Mouse (Mus musculus) stomach, postnatal 0 days (tissue): ENCODE results near the gene Kif4. TPM values are rescaled to one million over a fixed set of nuclear protein-coding genes. Genes with fewer than 3 reads are reported as not detected.

Experiments used
- ATAC-seq: fragments of 200-750 bp; cut with Nextera tagmentation; 2 replicates; pipeline ENCODE4 v1.8.0; 2017; ENCODE audit not compliant: low FRiP score, low TSS enrichment
- DNase-seq: peaks from one replicate; pipeline ENCODE4 v3.0.0-alpha.2; 2016; ENCODE audit warnings: low spot score
- H3K27ac ChIP-seq: fragments of 300-500 bp; sonication (generic); replicated peaks from 2 replicates; pipeline ENCODE4 v1.5.1; 2014; ENCODE audit warnings: mild to moderate bottlenecking, control low read depth
- H3K27me3 ChIP-seq: fragments of 300-500 bp; sonication (generic); 2 replicates; pipeline ENCODE4 v1.6.1; 2014; ENCODE audit warnings: low read length; ENCODE audit not compliant: control insufficient read depth, insufficient read depth
- H3K36me3 ChIP-seq: fragments of 300-500 bp; sonication (generic); 2 replicates; pipeline ENCODE4 v1.6.1; 2014; ENCODE audit warnings: low read length, mixed read lengths; ENCODE audit not compliant: control insufficient read depth, insufficient read depth
- H3K4me1 ChIP-seq: fragments of 300-500 bp; sonication (generic); replicated peaks from 2 replicates; pipeline ENCODE4 v1.6.1; 2014; ENCODE audit warnings: antibody characterized with exemption; ENCODE audit not compliant: control insufficient read depth, insufficient read depth
- H3K4me2 ChIP-seq: fragments of 300-500 bp; sonication (generic); replicated peaks from 2 replicates; pipeline ENCODE4 v1.6.1; 2014; ENCODE audit warnings: low read depth, mild to moderate bottlenecking, control low read depth, moderate library complexity
- H3K4me3 ChIP-seq: fragments of 300-500 bp; sonication (generic); 2 replicates; pipeline ENCODE4 v1.5.1; 2014; ENCODE audit warnings: low read depth, low read length, control low read depth
- H3K9ac ChIP-seq: fragments of 300-500 bp; sonication (generic); 2 replicates; pipeline ENCODE4 v1.6.1; 2014; ENCODE audit warnings: mild to moderate bottlenecking, low read length, control low read depth, mixed read lengths
- H3K9me3 ChIP-seq: fragments of 300-500 bp; sonication (generic); 2 replicates; pipeline ENCODE4 v1.6.1; 2016; ENCODE audit warnings: low read length; ENCODE audit not compliant: control insufficient read depth
- CTCF ChIP-seq: IDR thresholded peaks from 2 replicates; pipeline ENCODE4 v1.5.1; 2016; ENCODE audit warnings: antibody characterized with exemption, low read depth, mild to moderate bottlenecking, moderate library complexity
- EP300 ChIP-seq: optimal IDR thresholded peaks from 2 replicates; pipeline ENCODE3; 2016; ENCODE audit warnings: antibody characterized with exemption
- WGBS: fragments of 180-500 bp; shearing (Covaris S2); extraction: QIAGEN DNeasy Blood & Tissue Kit; methylation state at CpG from one replicate; pipeline ENCODE4 v1.1.7; 2014; 5-methylcytosine and 5-hydroxymethylcytosine counted together
- polyA plus RNA-seq: library from polyadenylated mRNA; unstranded; fragments of >200 nt; fragmentation: Nextera tagmentation; extraction: Ambion mirVana; gene quantifications from 2 replicates; pipeline ENCODE4 v1.2.1, GENCODE M21; 2015

Kif4 gene
- polyA plus RNA-seq, 1 experiment from 2014 or later: 4.8 TPM

- TF ChIP-seq CTCF: no peak
- 69% methylated on average over 7 of the region's 7 CpGs for WGBS
- H3K4me1 ChIP-seq: no peaks in the 10 kb centered on the region
- DNase-seq: no peak
- H3K27ac ChIP-seq: no peak overlapping the region
- no peak for ATAC-seq
- H3K9me3 ChIP-seq: no peaks in the 10 kb centered on the region
- no peak overlapping the region for H3K9ac ChIP-seq
- H3K4me3 ChIP-seq: no peak overlapping the region
- H3K36me3 ChIP-seq: no peaks in the 10 kb centered on the region
- no peak overlapping the region for H3K4me2 ChIP-seq
- H3K27me3 ChIP-seq: no peaks in the 10 kb centered on the region
Measured at GRCm38 (mm10) chrX:100734359-100734758, 108.8 kb downstream of the Kif4 start.

- no peaks in the 10 kb centered on the region for H3K9me3 ChIP-seq
- no peaks in the 10 kb centered on the region for H3K27me3 ChIP-seq
- TF ChIP-seq CTCF (peak; percentile 70), EP300 (no peak)
- WGBS: 17% methylated on average over 14 of the region's 14 CpGs
- no peaks in the 10 kb centered on the region for H3K36me3 ChIP-seq
- no peaks in the 10 kb centered on the region for H3K4me1 ChIP-seq
- H3K4me2 ChIP-seq: peak overlapping the region; percentile 45
- peak; percentile 56 for DNase-seq
- no peak overlapping the region for H3K27ac ChIP-seq
- H3K9ac ChIP-seq: no peak overlapping the region
- peak; percentile 56; the same call in 1 of the 2 replicates for ATAC-seq
- peak overlapping the region; percentile 19 for H3K4me3 ChIP-seq
Measured at GRCm38 (mm10) chrX:100738918-100739317, 113.4 kb downstream of the Kif4 start.

- no peaks in the 10 kb centered on the region for H3K27me3 ChIP-seq
- no peaks in the 10 kb centered on the region for H3K4me1 ChIP-seq
- no peak overlapping the region for H3K9ac ChIP-seq
- H3K9me3 ChIP-seq: no peaks in the 10 kb centered on the region
- 25% methylated on average over 10 of the region's 10 CpGs for WGBS
- DNase-seq: no peak
- no peaks in the 10 kb centered on the region for H3K36me3 ChIP-seq
- peak overlapping the region; percentile 45 for H3K4me2 ChIP-seq
- no peak for ATAC-seq
- no peak for TF ChIP-seq CTCF
- TF ChIP-seq EP300: no peak
- no peak overlapping the region for H3K27ac ChIP-seq
- peak overlapping the region; percentile 19 for H3K4me3 ChIP-seq
Measured at GRCm38 (mm10) chrX:100739443-100739842, 113.9 kb downstream of the Kif4 start.

GRCm38 (mm10) chrX:100740785-100741184, 115.2 kb downstream of the Kif4 start:
- no peak overlapping the region for H3K4me2 ChIP-seq
- TF ChIP-seq EP300 (no peak), CTCF (no peak)
- WGBS: 50% methylated on average over 6 of the region's 6 CpGs
- H3K27me3 ChIP-seq: no peaks in the 10 kb centered on the region
- ATAC-seq (no peak), DNase-seq (no peak)
- H3K36me3 ChIP-seq: no peaks in the 10 kb centered on the region
- H3K9ac ChIP-seq: no peak overlapping the region
- no peak overlapping the region for H3K4me3 ChIP-seq
- no peak overlapping the region for H3K27ac ChIP-seq
- H3K4me1 ChIP-seq: no peaks in the 10 kb centered on the region
- no peaks in the 10 kb centered on the region for H3K9me3 ChIP-seq

- Histone ChIP-seq H3K27ac (no peak overlapping the region), H3K27me3 (no peaks in the 10 kb centered on the region), H3K4me3 (no peak overlapping the region), H3K9me3 (no peaks in the 10 kb centered on the region), H3K36me3 (no peaks in the 10 kb centered on the region), H3K9ac (no peak overlapping the region), H3K4me2 (no peak overlapping the region), H3K4me1 (no peaks in the 10 kb centered on the region)
- TF ChIP-seq EP300: no peak
- peak; percentile 68 for TF ChIP-seq CTCF
- WGBS: 13% methylated on average over 10 of the region's 10 CpGs
- ATAC-seq (no peak), DNase-seq (peak; percentile 54)
Measured at GRCm38 (mm10) chrX:100741940-100742339, 116.4 kb downstream of the Kif4 start.

- ATAC-seq (no peak), DNase-seq (no peak)
- Histone ChIP-seq H3K9me3 (no peaks in the 10 kb centered on the region), H3K36me3 (no peaks in the 10 kb centered on the region), H3K4me2 (no peak overlapping the region), H3K27me3 (no peaks in the 10 kb centered on the region), H3K9ac (no peak overlapping the region), H3K27ac (no peak overlapping the region), H3K4me1 (no peaks in the 10 kb centered on the region), H3K4me3 (no peak overlapping the region)
- WGBS: 87% methylated on average over 6 of the region's 6 CpGs
- TF ChIP-seq EP300: no peak
- peak; percentile 48 for TF ChIP-seq CTCF
Measured at GRCm38 (mm10) chrX:100765855-100766254, 140.3 kb downstream of the Kif4 start.
